Mouse (Mus musculus): ENCODE results near the gene Gxylt1. TPM values are rescaled to one million over a fixed set of nuclear protein-coding genes. Genes with fewer than 3 reads are reported as not detected.

The Gxylt1 gene
- polyA plus RNA-seq, 1 experiment from 2014 or later, result 17.2 TPM

DNA sequence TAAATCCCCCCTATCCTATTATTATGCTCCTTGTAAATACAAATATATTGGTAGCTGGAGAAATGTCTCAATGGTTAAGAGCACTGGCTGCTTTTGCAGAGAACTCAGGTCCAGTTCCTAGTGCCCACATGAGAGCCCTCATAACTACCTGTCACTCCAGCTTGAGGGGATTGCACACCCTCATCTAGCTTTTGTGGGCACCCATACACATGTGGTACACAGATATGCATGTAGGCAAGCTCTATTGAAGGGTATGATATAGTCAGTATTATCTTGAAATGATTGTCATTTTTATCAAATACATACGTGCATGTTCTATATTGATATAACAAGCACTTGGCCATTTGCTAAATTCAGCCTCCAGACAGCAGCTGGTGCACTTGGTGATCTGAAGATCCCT is 70.1 kb downstream of the Gxylt1 start:
- no peaks in the 10 kb centered on the region for H3K9me3 ChIP-seq
- WGBS, result 45% methylated on average over 1 of the region's 1 CpGs
- H3K27me3 ChIP-seq (ENCODE audit: insufficient read depth, poor library complexity, severe bottlenecking), result no peaks in the 10 kb centered on the region
- H3K4me3 ChIP-seq, result no peak overlapping the region
- DNase-seq (ENCODE audit: low spot score), result no peak
- H3K4me1 ChIP-seq, result no peaks in the 10 kb centered on the region
- H3K36me3 ChIP-seq, result no peaks in the 10 kb centered on the region
- H3K27ac ChIP-seq, result no peak overlapping the region

- Histone ChIP-seq H3K27me3 (ENCODE audit: insufficient read depth, poor library complexity, severe bottlenecking) (no peaks in the 10 kb centered on the region), H3K9me3 (no peaks in the 10 kb centered on the region), H3K27ac (no peak overlapping the region), H3K4me1 (no peaks in the 10 kb centered on the region), H3K4me3 (no peak overlapping the region), H3K36me3 (no peaks in the 10 kb centered on the region)
- DNase-seq (ENCODE audit: low spot score), result no peak
- WGBS, result 65% methylated on average over 5 of the region's 5 CpGs
Observed at GRCm38 (mm10) chr15:93201956-93202355, 73.0 kb downstream of the Gxylt1 start.

GRCm38 (mm10) chr15:93191387-93192145 is 83.4 kb downstream of the Gxylt1 start:
- Histone ChIP-seq H3K4me3 (no peak overlapping the region), H3K27me3 (ENCODE audit: insufficient read depth, poor library complexity, severe bottlenecking) (no peaks in the 10 kb centered on the region), H3K9me3 (no peaks in the 10 kb centered on the region), H3K27ac (no peak overlapping the region), H3K4me1 (no peaks in the 10 kb centered on the region), H3K36me3 (no peaks in the 10 kb centered on the region)
- 77% methylated on average over 12 of the region's 12 CpGs for WGBS
- no peak for DNase-seq (ENCODE audit: low spot score)

Other genes starting within 250 kb of the Gxylt1 start
- 116 and 127 TPM in 2 replicates for gene Yaf2, start 61.8 kb upstream of the Gxylt1 start, polyA plus RNA-seq (2016; fragmentation: Nextera tagmentation; extraction: Ambion mirVana)
- gene Zcrb1, start 123.2 kb upstream of the Gxylt1 start, polyA plus RNA-seq (2016; fragmentation: Nextera tagmentation; extraction: Ambion mirVana), result 128 and 145 TPM in 2 replicates
- 58.7 and 64.8 TPM in 2 replicates for gene Pphln1, start 123.2 kb upstream of the Gxylt1 start, polyA plus RNA-seq (2016; fragmentation: Nextera tagmentation; extraction: Ambion mirVana)

Data from heart, embryonic 10.5 days (tissue).